Mouse (Mus musculus) MEL (cell line): ENCODE measurements around the gene 1700020D05Rik. TPM values are rescaled to one million over a fixed set of nuclear protein-coding genes. Genes with fewer than 3 reads are reported as not detected.

Experiments
- DNase-seq: peaks from one replicate; pipeline ENCODE4 v3.0.0; 2011; ENCODE audit warnings: low read depth, low spot score
- H3K27ac ChIP-seq: 2 replicates; pipeline ENCODE4 v1.5.1; 2012; ENCODE audit warnings: low read depth, mild to moderate bottlenecking, control low read depth, low read length, moderate library complexity; ENCODE audit not compliant: control insufficient read depth
- H3K27me3 ChIP-seq, 2 experiments: fragments of 150-350 bp in 1 of 2; sonication (generic) in 1 of 2; 2 replicates each; pipeline ENCODE4 v1.6.1; 2012; ENCODE audit warnings: low read length in 2 of 2, mild to moderate bottlenecking in 2 of 2, improper control_type of control experiment in 1 of 2, moderate library complexity in 1 of 2; ENCODE audit not compliant: insufficient read depth in 2 of 2, control insufficient read depth in 1 of 2
- H3K36me3 ChIP-seq, 2 experiments: 2 replicates each; pipeline ENCODE4 v1.6.1; 2012 to 2014; ENCODE audit warnings: low read length in 2 of 2, improper control_type of control experiment in 1 of 2, inconsistent platforms in 1 of 2, mild to moderate bottlenecking in 1 of 2; ENCODE audit not compliant: insufficient read depth in 2 of 2, control insufficient read depth in 1 of 2
- H3K4me1 ChIP-seq, 2 experiments: fragments of 150-350 bp in 1 of 2; sonication (generic) in 1 of 2; 2 replicates each; pipeline ENCODE4 v1.6.1; 2012; ENCODE audit warnings: low read length in 2 of 2, improper control_type of control experiment in 1 of 2, mild to moderate bottlenecking in 1 of 2; ENCODE audit not compliant: insufficient read depth in 2 of 2, control insufficient read depth in 1 of 2
- H3K4me3 ChIP-seq, 2 experiments: fragments of 150-350 bp in 1 of 2; sonication (generic) in 1 of 2; 2 replicates each; pipeline ENCODE4 v1.5.1; 2012; ENCODE audit warnings: low read depth in 2 of 2, low read length in 2 of 2, mild to moderate bottlenecking in 2 of 2, moderate library complexity in 2 of 2, control low read depth in 1 of 2, improper control_type of control experiment in 1 of 2; ENCODE audit not compliant: control insufficient read depth in 1 of 2, insufficient read depth in 1 of 2
- H3K79me2 ChIP-seq: 2 replicates; pipeline ENCODE4 v1.6.1; 2012; ENCODE audit warnings: mild to moderate bottlenecking, low read length, moderate library complexity; ENCODE audit not compliant: control insufficient read depth, poor library complexity, insufficient read depth
- H3K9ac ChIP-seq: 2 replicates; pipeline ENCODE4 v1.6.1; 2012; ENCODE audit warnings: low read depth, mild to moderate bottlenecking, control low read depth, low read length, moderate library complexity; ENCODE audit not compliant: control insufficient read depth, poor library complexity, severe bottlenecking
- H3K9me3 ChIP-seq: fragments of 150-350 bp; sonication (generic); replicated peaks from 2 replicates; pipeline ENCODE4 v1.6.1; 2012; ENCODE audit warnings: mild to moderate bottlenecking, low read length, improper control_type of control experiment, moderate library complexity; ENCODE audit not compliant: insufficient read depth
- CTCF ChIP-seq, 3 experiments: IDR thresholded peaks in 2 of 3; conservative IDR thresholded peaks in 1 of 3; 2 replicates each; pipeline ENCODE4 v1.5.1; 2011 to 2012; ENCODE audit warnings: low read length in 3 of 3, low read depth in 2 of 3, mild to moderate bottlenecking in 2 of 3, improper control_type of control experiment in 1 of 3, inconsistent platforms in 1 of 3, mixed read lengths in 1 of 3, moderate library complexity in 1 of 3; ENCODE audit not compliant: control insufficient read depth in 1 of 3, insufficient read depth in 1 of 3, poor library complexity in 1 of 3, severe bottlenecking in 1 of 3
- ELF1 ChIP-seq: IDR thresholded peaks from 2 replicates; pipeline ENCODE4 v1.6.1; 2014; ENCODE audit warnings: low read depth, mild to moderate bottlenecking, inconsistent platforms, low read length, improper control_type of control experiment, moderate library complexity
- EP300 ChIP-seq, 2 experiments: IDR thresholded peaks; 2 replicates each; pipeline ENCODE4 v1.6.1; 2011; ENCODE audit warnings: improper control_type of control experiment in 2 of 2, low read length in 2 of 2, low read depth in 1 of 2, mild to moderate bottlenecking in 1 of 2
- GATA1 ChIP-seq: IDR thresholded peaks from 2 replicates; pipeline ENCODE4 v1.6.1; 2011; ENCODE audit warnings: low read depth, low read length, improper control_type of control experiment
- JUND ChIP-seq: IDR thresholded peaks from 2 replicates; pipeline ENCODE4 v1.6.1; 2011; ENCODE audit warnings: low read depth, mild to moderate bottlenecking, improper control_type of control experiment, low read length
- KAT2A ChIP-seq: conservative IDR thresholded peaks from 2 replicates; pipeline ENCODE4 v1.6.1; 2012; ENCODE audit warnings: low read depth, low read length, improper control_type of control experiment, inconsistent platforms
- MAX ChIP-seq: IDR thresholded peaks from 2 replicates; pipeline ENCODE4 v1.6.1; 2011; ENCODE audit warnings: low read length, improper control_type of control experiment
- MAZ ChIP-seq: IDR thresholded peaks from 2 replicates; pipeline ENCODE4 v1.6.1; 2012; ENCODE audit warnings: low read depth, mild to moderate bottlenecking, inconsistent platforms, low read length, improper control_type of control experiment
- MYB ChIP-seq: IDR thresholded peaks from 2 replicates; pipeline ENCODE4 v1.6.1; 2011; ENCODE audit warnings: mild to moderate bottlenecking, low read depth, low read length, improper control_type of control experiment
- MYC ChIP-seq: IDR thresholded peaks from 2 replicates; pipeline ENCODE4 v1.6.1; 2011; ENCODE audit warnings: low read depth, mild to moderate bottlenecking, low read length, improper control_type of control experiment, moderate library complexity
- NELFE ChIP-seq: IDR thresholded peaks from 2 replicates; pipeline ENCODE4 v1.6.1; 2011; ENCODE audit warnings: low read depth, low read length, improper control_type of control experiment
- NRF1 ChIP-seq: IDR thresholded peaks from 2 replicates; pipeline ENCODE4 v1.6.1; 2014; ENCODE audit warnings: low read depth, mild to moderate bottlenecking, inconsistent platforms, low read length, improper control_type of control experiment, moderate library complexity; ENCODE audit not compliant: poor library complexity, insufficient read depth, severe bottlenecking
- POLR2A ChIP-seq, 2 experiments: IDR thresholded peaks; 2 replicates each; pipeline ENCODE4 v1.6.1; 2011 to 2012; ENCODE audit warnings: low read length in 2 of 2, mild to moderate bottlenecking in 2 of 2, control low read depth in 1 of 2, improper control_type of control experiment in 1 of 2, low read depth in 1 of 2, moderate library complexity in 1 of 2; ENCODE audit not compliant: control insufficient read depth in 1 of 2, insufficient read depth in 1 of 2, poor library complexity in 1 of 2
- POLR2AphosphoS2 ChIP-seq: IDR thresholded peaks from 2 replicates; pipeline ENCODE4 v1.6.1; 2011; ENCODE audit warnings: low read length, improper control_type of control experiment
- RAD21 ChIP-seq: IDR thresholded peaks from 2 replicates; pipeline ENCODE4 v1.6.1; 2011; ENCODE audit warnings: mild to moderate bottlenecking, low read depth, low read length, improper control_type of control experiment
- TAL1 ChIP-seq: IDR thresholded peaks from 2 replicates; pipeline ENCODE4 v1.6.1; 2012; ENCODE audit warnings: mild to moderate bottlenecking, inconsistent platforms, low read length, moderate library complexity, mixed read lengths
- TCF12 ChIP-seq: IDR thresholded peaks from 2 replicates; pipeline ENCODE4 v1.6.1; 2014; ENCODE audit warnings: low read depth, mild to moderate bottlenecking, inconsistent platforms, low read length, improper control_type of control experiment, moderate library complexity
- UBTF ChIP-seq: IDR thresholded peaks from 2 replicates; pipeline ENCODE4 v1.6.1; 2012; ENCODE audit warnings: low read depth, mild to moderate bottlenecking, inconsistent platforms, low read length, improper control_type of control experiment, moderate library complexity, borderline replicate concordance; ENCODE audit not compliant: insufficient read depth
- USF1 ChIP-seq: IDR thresholded peaks from 2 replicates; pipeline ENCODE4 v1.6.1; 2014; ENCODE audit warnings: low read depth, mild to moderate bottlenecking, inconsistent platforms, low read length, improper control_type of control experiment, moderate library complexity
- USF2 ChIP-seq, 2 experiments: IDR thresholded peaks; 2 replicates each; pipeline ENCODE4 v1.6.1; 2011 to 2012; ENCODE audit warnings: improper control_type of control experiment in 2 of 2, low read length in 2 of 2, borderline replicate concordance in 1 of 2, inconsistent platforms in 1 of 2, low read depth in 1 of 2, mild to moderate bottlenecking in 1 of 2; ENCODE audit not compliant: insufficient read depth in 1 of 2
- ZMIZ1 ChIP-seq: IDR thresholded peaks from 2 replicates; pipeline ENCODE4 v1.6.1; 2012; ENCODE audit warnings: low read depth, mild to moderate bottlenecking, inconsistent platforms, low read length, improper control_type of control experiment, moderate library complexity
- ZNF384 ChIP-seq: IDR thresholded peaks from 2 replicates; pipeline ENCODE4 v1.6.1; 2012; ENCODE audit warnings: low read depth, mild to moderate bottlenecking, inconsistent platforms, low read length, improper control_type of control experiment
- polyA plus RNA-seq, 2 experiments: library from polyadenylated mRNA; stranded (reverse) in 1 of 2; unstranded in 1 of 2; fragments of >175 nt in 1 of 2; fragments of >200 nt in 1 of 2; gene quantifications; 2 replicates each; pipeline versions ENCODE4 v1.2.1 to v1.2.4; 2012; ENCODE audit warnings: low replicate concordance in 2 of 2, low read depth in 1 of 2; ENCODE audit not compliant: insufficient read length in 2 of 2, insufficient read depth in 1 of 2, missing spikeins in 1 of 2
- total RNA-seq: library from RNA; depleted of rRNA; stranded (reverse); fragments of 300-350 nt; gene quantifications from 2 replicates; pipeline ENCODE4 v1.2.3, GENCODE M21; 2012

Gene 1700020D05Rik
- total and polyA plus RNA-seq, 3 experiments = 0.19 to 0.78 TPM; not detected in 1

GRCm38 (mm10) chr19:5495353-5496051, 8.1 kb downstream of the 1700020D05Rik start:
- H3K9me3 ChIP-seq = no peaks in the 10 kb centered on the region
- H3K9ac ChIP-seq = no peak overlapping the region
- H3K27me3 ChIP-seq = no peaks in the 10 kb centered on the region
- H3K79me2 ChIP-seq = peaks cover 27% of the 10 kb centered on the region
- H3K27ac ChIP-seq = no peak overlapping the region
- peaks cover 0 to 10% of the 10 kb centered on the region in 2 experiments for H3K36me3 ChIP-seq
- H3K4me1 ChIP-seq = no peaks in the 10 kb centered on the region
- DNase-seq = peak; percentile 40
- no peak for TF ChIP-seq NELFE
- TF ChIP-seq TCF12 = no peak
- no peak for TF ChIP-seq MAZ
- TF ChIP-seq UBTF = no peak
- TF ChIP-seq ZMIZ1 = 0 out of 2 replicates have a peak, but pooled peaks have one; percentile 72
- peak; percentile 48; the same call in 1 of the 2 replicates for TF ChIP-seq MYB
- no peak for TF ChIP-seq USF1
- no peak for TF ChIP-seq MYC
- TF ChIP-seq JUND = no peak
- no peak for TF ChIP-seq CTCF (IDR thresholded peaks at IDR 0.05 in 2 of 3, conservative IDR thresholded peaks at IDR 0.05 in 1 of 3; ENCODE audit: control insufficient read depth in 1 of 3, insufficient read depth in 1 of 3, low read depth in 2 of 3, low read length in 3 of 3, poor library complexity in 1 of 3, severe bottlenecking in 1 of 3)
- TF ChIP-seq EP300 (IDR thresholded peaks at IDR 0.05; ENCODE audit: low read depth in 1 of 2, low read length in 2 of 2) = no peak
- no peak for TF ChIP-seq KAT2A
- TF ChIP-seq MAX = no peak
- no peak for TF ChIP-seq RAD21
- no peak for TF ChIP-seq USF2 (IDR thresholded peaks at IDR 0.05; ENCODE audit: borderline replicate concordance in 1 of 2, insufficient read depth in 1 of 2, low read depth in 1 of 2, low read length in 2 of 2)
- no peak for TF ChIP-seq NRF1
- TF ChIP-seq POLR2A (IDR thresholded peaks at IDR 0.05; ENCODE audit: control insufficient read depth in 1 of 2, insufficient read depth in 1 of 2, low read depth in 1 of 2, low read length in 2 of 2, poor library complexity in 1 of 2) = peak in 1 of 2 experiments; percentile 37; a peak in 1 of 4 replicates
- no peak for TF ChIP-seq TAL1
- TF ChIP-seq POLR2AphosphoS2 = peak; percentile 66; the same call in 1 of the 2 replicates
- no peak for TF ChIP-seq GATA1
- TF ChIP-seq ZNF384 = no peak
- no peak for TF ChIP-seq ELF1
- H3K4me3 ChIP-seq = no peak overlapping the region
